Mouse (Mus musculus) adrenal gland, adult 8-10 months (tissue): Measurements from ENCODE around the gene Akip1. TPM values are rescaled to one million over a fixed set of nuclear protein-coding genes. Genes with fewer than 3 reads are reported as not detected.

Experiments used
- total RNA-seq, 4 experiments: library from RNA; stranded (reverse); gene quantifications; 2 replicates each; pipeline ENCODE4 v1.2.4; 2022

The Akip1 gene
- total RNA-seq, 4 experiments from 2014 or later: 21.7 to 30.6 (median 23.6) TPM

Other genes starting within 250 kb of the Akip1 start
- gene Trim66, start 195.6 kb upstream of the Akip1 start, total RNA-seq: under 1 TPM; 0.17 to 0.42 (median 0.35) TPM
- 100 to 1,000 TPM; 217 to 234 (median 223) TPM for gene Rpl27a, start 184.5 kb upstream of the Akip1 start, total RNA-seq
- gene St5, start 85 bp upstream of the Akip1 start, total RNA-seq: 10 to 100 TPM; 26.9 to 62.4 (median 40.9) TPM
- gene BC051019, start 20.2 kb downstream of the Akip1 start, total RNA-seq: under 1 TPM in 1 of 4 experiments, not detected in 3; 0.44 TPM
- under 1 TPM in 2 of 4 experiments, not detected in 2; 0.46 to 0.99 TPM for gene Ascl3, start 28.0 kb downstream of the Akip1 start, total RNA-seq
- gene Tmem9b, start 49.2 kb downstream of the Akip1 start, total RNA-seq: 10 to 100 TPM; 48.7 to 52.2 (median 51.1) TPM
- gene Nrip3, start 78.3 kb downstream of the Akip1 start, total RNA-seq: 1 to 10 TPM in 1 of 4 experiments, under 1 TPM in 3; 0.38 to 1.3 (median 0.63) TPM
- gene Scube2, start 162.0 kb downstream of the Akip1 start, total RNA-seq: 1 to 10 TPM in 3 of 4 experiments, under 1 TPM in 1; 0.49 to 1.2 (median 1.1) TPM